Mouse (Mus musculus) cortical plate, adult 2 months (tissue): ENCODE results near the gene Chrnb1. TPM values are rescaled to one million over a fixed set of nuclear protein-coding genes. Genes with fewer than 3 reads are reported as not detected.

ENCODE experiments used
- H3K27ac ChIP-seq: fragments of 200-500 bp; 2 replicates; pipeline ENCODE4 v1.5.1; 2012; ENCODE audit warnings: low read length, control low read depth, inconsistent platforms; ENCODE audit not compliant: insufficient read depth
- H3K4me1 ChIP-seq: fragments of 200-500 bp; 2 replicates; pipeline ENCODE4 v1.6.1; 2011; ENCODE audit warnings: low read length; ENCODE audit not compliant: control insufficient read depth, insufficient read depth
- H3K4me3 ChIP-seq: fragments of 200-500 bp; 2 replicates; pipeline ENCODE4 v1.5.1; 2011; ENCODE audit warnings: mild to moderate bottlenecking, low read length, control low read depth; ENCODE audit not compliant: insufficient read depth
- CTCF ChIP-seq: fragments of 200-500 bp; IDR thresholded peaks from 2 replicates; pipeline ENCODE4 v1.5.1; 2011; ENCODE audit warnings: mild to moderate bottlenecking, control low read depth, low read length; ENCODE audit not compliant: insufficient read depth; ENCODE audit errors: extremely low read depth
- POLR2A ChIP-seq: fragments of 200-500 bp; IDR thresholded peaks from 2 replicates; pipeline ENCODE4 v1.6.1; 2011; ENCODE audit warnings: mild to moderate bottlenecking, low read length, control low read depth; ENCODE audit not compliant: insufficient read depth; ENCODE audit errors: extremely low read depth
- polyA plus RNA-seq: library from polyadenylated mRNA; depleted of rRNA; stranded (reverse); fragments of >200 nt; gene quantifications from 2 replicates; pipeline ENCODE4 v1.2.3, GENCODE M21; 2012

The Chrnb1 gene
- polyA plus RNA-seq, 1 experiment, result 1.4 TPM

DNA sequence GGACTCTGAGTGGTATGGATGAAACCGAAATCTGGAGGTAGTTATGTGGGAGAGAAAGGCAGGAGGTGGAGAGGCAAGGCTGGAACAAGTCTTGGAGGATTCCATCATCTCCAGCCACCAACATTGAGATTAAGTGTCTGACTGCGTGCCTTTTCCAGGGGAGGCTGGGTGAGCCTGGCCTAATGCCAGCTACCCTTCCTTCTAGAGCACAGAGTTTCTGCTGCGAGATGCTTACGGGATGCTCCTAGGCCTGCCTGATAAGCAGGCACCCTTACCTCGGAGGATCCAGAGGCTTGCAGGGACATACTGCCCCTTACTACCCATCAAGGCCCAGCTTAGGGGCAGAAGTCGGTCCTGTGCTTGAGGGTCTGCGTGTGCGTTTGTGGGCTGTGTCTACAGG is 37.8 kb upstream of the Chrnb1 start:
- TF ChIP-seq CTCF (no peak), POLR2A (no peak)
- Histone ChIP-seq H3K27ac (no peak overlapping the region), H3K4me3 (peak overlapping the region; percentile 35; the same call in 1 of the 2 replicates), H3K4me1 (peaks cover 6% of the 10 kb centered on the region)

DNA sequence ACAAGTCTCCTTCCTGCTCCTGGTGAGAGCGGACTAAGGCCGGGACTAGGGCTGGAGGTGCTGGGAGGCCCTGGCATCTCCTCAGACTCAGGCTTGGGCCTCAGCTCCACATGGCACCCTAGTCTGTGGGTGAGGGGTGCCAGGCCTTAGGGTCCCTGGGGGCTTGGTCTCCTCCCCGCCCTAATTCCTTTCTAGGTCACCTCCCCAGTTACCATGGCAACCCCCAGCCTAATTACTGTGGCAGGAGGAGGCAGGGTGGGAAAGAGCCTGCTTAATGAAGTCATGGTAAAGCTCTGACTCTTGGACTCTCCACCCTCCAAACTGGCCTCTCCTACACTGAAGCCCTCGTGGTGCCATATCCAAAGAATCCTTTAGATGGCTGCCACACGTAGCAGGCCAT is 33.1 kb upstream of the Chrnb1 start:
- TF ChIP-seq POLR2A, result no peak
- no peak for TF ChIP-seq CTCF
- peaks cover 6% of the 10 kb centered on the region for H3K4me1 ChIP-seq
- no peak overlapping the region for H3K4me3 ChIP-seq
- H3K27ac ChIP-seq, result no peak overlapping the region

DNA sequence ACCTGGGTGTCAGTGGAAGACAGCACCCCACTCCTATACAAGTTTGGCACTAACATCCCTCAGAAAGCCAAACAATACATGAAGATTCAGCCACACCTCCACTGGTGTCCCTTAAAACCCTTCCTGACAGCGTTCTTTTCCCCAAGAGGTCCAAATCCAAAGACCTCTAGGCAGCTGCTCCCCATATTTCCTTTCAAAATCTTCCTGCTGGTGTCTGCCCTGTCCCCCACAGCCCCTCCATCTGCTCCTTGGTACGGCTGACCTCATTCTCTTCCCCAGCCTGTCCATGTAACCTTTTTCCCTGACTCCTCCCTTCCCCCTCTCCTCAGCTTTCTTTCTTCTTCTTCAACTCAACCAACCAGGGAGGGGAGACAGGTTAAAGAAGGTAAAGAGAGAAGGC is 27.7 kb upstream of the Chrnb1 start:
- H3K27ac ChIP-seq, result no peak overlapping the region
- H3K4me1 ChIP-seq, result no peaks in the 10 kb centered on the region
- no peak overlapping the region for H3K4me3 ChIP-seq
- TF ChIP-seq POLR2A (no peak), CTCF (no peak)

DNA sequence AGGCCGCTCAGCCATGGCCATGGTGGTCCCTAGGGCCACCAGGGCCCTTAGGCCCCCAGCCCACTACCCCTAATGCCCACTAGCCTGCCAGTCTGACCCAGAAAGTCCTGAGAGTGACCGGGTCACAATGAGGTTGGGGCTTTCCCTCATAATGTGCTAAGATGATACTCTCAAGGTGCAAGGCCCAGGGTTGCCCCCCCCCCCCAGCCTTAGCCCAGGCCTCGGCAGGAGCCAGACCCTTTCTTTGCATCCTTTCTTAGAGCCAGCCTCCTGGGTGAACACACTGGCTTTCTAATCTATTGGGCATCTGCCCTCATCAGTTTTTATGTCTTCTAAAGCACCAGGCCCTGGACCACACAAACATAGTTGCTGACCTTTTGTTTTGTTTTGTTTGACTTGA is 26.3 kb upstream of the Chrnb1 start, which contains the start of gene Spem1:
Gene Spem1, minus strand, starts transcription at position 101 of the 400 bp plus-strand sequence.
- Histone ChIP-seq H3K4me1 (no peaks in the 10 kb centered on the region), H3K27ac (no peak within 1 kb of the TSS), H3K4me3 (no peak within 1 kb of the TSS)
- TF ChIP-seq POLR2A, result no peak
- no peak for TF ChIP-seq CTCF

DNA sequence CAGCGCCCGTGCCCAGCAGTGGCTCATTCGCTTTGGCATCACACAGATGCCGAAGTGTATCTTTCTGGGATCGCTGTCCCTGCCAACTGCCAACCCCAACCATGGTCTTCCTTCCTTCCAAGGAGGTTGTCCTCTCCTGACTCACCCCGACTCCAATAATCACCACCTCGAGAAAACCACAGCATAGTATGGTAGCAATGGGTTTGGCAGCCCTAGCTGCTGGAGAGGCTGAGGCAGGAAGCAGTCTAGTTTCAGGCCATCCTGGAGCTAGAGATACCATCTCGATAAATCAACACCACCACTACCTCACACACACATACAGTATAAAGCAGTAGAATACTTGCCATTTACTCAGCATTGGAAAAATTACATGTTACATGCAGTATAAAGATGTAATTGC is 23.1 kb upstream of the Chrnb1 start:
- Histone ChIP-seq H3K4me3 (no peak overlapping the region), H3K27ac (no peak overlapping the region), H3K4me1 (no peaks in the 10 kb centered on the region)
- TF ChIP-seq POLR2A, result no peak
- no peak for TF ChIP-seq CTCF

DNA sequence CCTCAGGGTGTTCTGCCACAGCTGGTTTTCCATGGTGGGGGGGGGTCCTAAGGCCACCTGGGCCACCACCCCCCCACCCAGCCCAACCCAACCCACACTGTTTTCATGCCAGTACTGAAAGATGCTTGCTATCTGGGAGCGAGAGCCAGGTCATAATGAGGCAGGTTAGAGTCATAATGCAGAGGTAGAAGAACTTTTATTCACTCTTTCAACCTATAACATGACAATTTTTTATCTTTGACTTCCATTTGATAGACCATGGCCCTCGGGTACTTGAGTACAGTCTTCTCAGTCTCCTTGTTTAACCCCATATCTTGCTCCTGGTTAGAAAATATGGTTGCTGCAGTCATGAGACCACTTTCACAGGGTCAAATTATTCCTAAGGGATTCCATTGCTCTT is 22.6 kb upstream of the Chrnb1 start, which contains the start of gene Spem2:
Gene Spem2, minus strand, starts transcription at position 101 of the 400 bp plus-strand sequence.
- TF ChIP-seq POLR2A, result no peak
- Histone ChIP-seq H3K4me1 (no peaks in the 10 kb centered on the region), H3K4me3 (no peak within 1 kb of the TSS), H3K27ac (no peak within 1 kb of the TSS)

DNA sequence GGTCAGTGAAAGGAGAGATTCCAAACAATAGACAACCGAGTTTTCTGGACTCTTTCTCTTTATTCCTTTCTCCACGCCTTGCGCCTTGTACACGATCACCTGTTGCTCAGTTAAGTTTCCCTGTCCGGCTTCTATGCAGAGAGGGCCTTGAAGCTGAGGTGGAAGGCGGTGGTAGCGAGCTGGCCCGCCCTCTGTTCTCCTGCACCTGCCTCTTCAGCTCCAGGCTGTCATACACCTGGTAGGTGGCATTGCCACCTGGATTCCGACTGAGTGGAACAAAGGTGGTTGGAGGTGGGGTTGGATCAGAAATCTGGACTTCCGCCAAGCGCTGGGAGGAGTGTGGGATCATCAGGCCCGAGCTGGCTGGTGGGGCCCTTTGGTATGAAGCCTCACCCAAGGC is 20.8 kb upstream of the Chrnb1 start:
- no peak overlapping the region for H3K27ac ChIP-seq
- H3K4me1 ChIP-seq, result no peaks in the 10 kb centered on the region
- TF ChIP-seq CTCF (no peak), POLR2A (no peak)

DNA sequence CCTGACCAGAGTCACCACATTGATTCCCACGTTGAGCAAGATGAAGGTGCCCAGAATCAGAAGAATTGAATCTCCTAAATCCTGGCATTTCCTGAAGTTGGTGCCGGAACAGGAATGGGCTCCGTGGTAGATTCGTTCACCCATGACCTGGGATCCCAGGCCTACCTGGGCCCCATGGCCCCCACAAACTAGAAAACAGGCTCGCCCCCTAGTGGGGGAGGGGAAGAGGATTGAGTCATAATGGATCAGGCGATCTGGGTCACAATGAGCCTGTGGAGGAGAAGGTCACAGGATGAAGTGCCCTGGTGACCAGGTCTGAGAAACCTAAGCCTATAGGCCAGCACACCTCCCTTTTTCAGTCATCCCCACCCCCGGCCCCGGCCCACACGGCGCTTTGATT is 19.4 kb upstream of the Chrnb1 start, which contains the start of gene Gm39566:
Gene Gm39566, minus strand, starts transcription at position 144 of the 400 bp plus-strand sequence.
- TF ChIP-seq POLR2A (no peak), CTCF (no peak)
- no peak within 1 kb of the TSS for H3K4me3 ChIP-seq
- no peak within 1 kb of the TSS for H3K27ac ChIP-seq
- H3K4me1 ChIP-seq, result no peaks in the 10 kb centered on the region

More for the DNA sequence above, 20.8 kb upstream of the Chrnb1 start:
- no peak overlapping the region for H3K4me3 ChIP-seq

DNA sequence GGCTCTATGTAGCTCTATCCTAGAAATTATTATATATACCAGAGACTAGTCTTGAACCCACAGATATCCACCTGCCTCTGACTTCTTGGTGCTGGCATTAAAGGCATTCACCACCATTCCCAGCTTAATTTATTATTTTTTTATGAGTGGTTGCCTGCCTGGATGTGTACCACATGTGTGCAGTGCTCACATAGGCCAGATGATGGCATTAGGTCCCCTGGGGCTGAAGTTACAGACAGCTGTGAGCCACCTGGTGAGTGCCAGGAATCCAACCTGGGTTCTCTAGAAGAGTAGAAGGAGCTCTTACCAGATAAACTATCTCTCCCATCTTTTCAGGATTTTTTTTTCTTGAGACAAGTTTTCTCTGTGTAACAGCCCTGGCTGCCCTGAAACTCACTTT is 14.5 kb upstream of the Chrnb1 start:
- TF ChIP-seq CTCF (no peak), POLR2A (no peak)

DNA sequence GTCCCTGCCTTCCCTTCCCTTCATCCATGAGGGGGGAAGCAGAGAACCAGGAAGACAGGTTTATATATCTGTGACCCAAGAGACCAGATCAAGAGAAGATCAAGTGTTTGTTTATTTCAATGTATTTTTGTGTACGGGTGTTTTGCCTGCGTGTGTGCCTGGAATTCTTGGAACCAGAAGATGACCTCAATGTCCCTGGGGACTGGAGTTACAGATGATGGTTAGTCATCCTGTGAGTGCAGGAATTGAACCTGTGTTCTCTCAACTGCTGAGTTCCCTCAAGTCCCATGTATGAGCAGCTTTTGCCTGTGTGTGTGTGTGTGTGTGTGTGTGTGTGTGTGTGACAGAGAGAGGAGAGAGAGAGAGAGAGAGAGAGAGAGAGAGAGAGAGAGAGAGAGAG is 11.9 kb upstream of the Chrnb1 start:
- no peak overlapping the region for H3K4me3 ChIP-seq
- H3K4me1 ChIP-seq, result no peaks in the 10 kb centered on the region
- H3K27ac ChIP-seq, result no peak overlapping the region
- TF ChIP-seq CTCF, result no peak
- no peak for TF ChIP-seq POLR2A

More for the DNA sequence above, 14.5 kb upstream of the Chrnb1 start:
- no peak overlapping the region for H3K27ac ChIP-seq
- no peaks in the 10 kb centered on the region for H3K4me1 ChIP-seq
- no peak overlapping the region for H3K4me3 ChIP-seq
